Mouse (Mus musculus) sigmoid colon, adult 10 weeks (tissue): Measurements from ENCODE around the gene Meis3. TPM values are rescaled to one million over a fixed set of nuclear protein-coding genes. Genes with fewer than 3 reads are reported as not detected.

Source experiments
- polyA plus RNA-seq: library from polyadenylated mRNA; stranded (reverse); fragments of 350-450 nt; fragmentation: Illumina TruSeq; extraction: RNeasy Lipid Tissue Mini Kit (QIAGEN cat#74804); gene quantifications from one replicate; pipeline ENCODE4 v1.2.3, GENCODE M21; 2014; ENCODE audit warnings: low read depth, low replicate concordance

The Meis3 gene
- 0.85 TPM for polyA plus RNA-seq

GRCm38 (mm10) chr7:16174597-16175541 is at the start of gene Meis3:
Meis3 (plus strand) TSS chr7:16175090.

GRCm38 (mm10) chr7:16129421-16129845 is 45.5 kb upstream of the Meis3 start, which contains the start of gene Slc8a2:
Slc8a2 (plus strand) TSS chr7:16129826.

GRCm38 (mm10) chr7:16221582-16222272 is 46.8 kb downstream of the Meis3 start, which contains the start of gene Dhx34:
Dhx34 (minus strand) TSS chr7:16222037.

Other genes with a start within 250 kb of the Meis3 start
- 11.6 TPM for gene Nop53, start 229.0 kb upstream of the Meis3 start, polyA plus RNA-seq
- gene Ehd2, start 207.5 kb upstream of the Meis3 start, polyA plus RNA-seq, result 14.9 TPM
- 0.76 TPM for gene Bicra, start 127.2 kb upstream of the Meis3 start, polyA plus RNA-seq
- not detected for gene Zfp541, start 113.3 kb upstream of the Meis3 start, polyA plus RNA-seq
- 16.1 TPM for gene Napa, start 76.6 kb upstream of the Meis3 start, polyA plus RNA-seq
- gene Kptn, start 55.2 kb upstream of the Meis3 start, polyA plus RNA-seq, result 9.7 TPM
- 0.13 TPM for gene Slc8a2, start 45.3 kb upstream of the Meis3 start, polyA plus RNA-seq
- gene Dhx34, start 46.9 kb downstream of the Meis3 start, polyA plus RNA-seq, result 0.35 TPM
- gene C5ar2, start 69.1 kb downstream of the Meis3 start, polyA plus RNA-seq, result 0.32 TPM
- gene C5ar1, start 84.5 kb downstream of the Meis3 start, polyA plus RNA-seq, result 2.3 TPM
- 7.4 TPM for gene Inafm1, start 98.5 kb downstream of the Meis3 start, polyA plus RNA-seq
- gene Ccdc9, start 111.7 kb downstream of the Meis3 start, polyA plus RNA-seq, result 44.9 TPM
- not detected for gene Bbc3, start 133.3 kb downstream of the Meis3 start, polyA plus RNA-seq
- gene Sae1, start 212.7 kb downstream of the Meis3 start, polyA plus RNA-seq, result 53.2 TPM
- 6.7 TPM for gene Zc3h4, start 225.8 kb downstream of the Meis3 start, polyA plus RNA-seq